Mouse (Mus musculus) heart, postnatal 14 days (tissue): Measurements from ENCODE around the gene Megf9. TPM values are rescaled to one million over a fixed set of nuclear protein-coding genes. Genes with fewer than 3 reads are reported as not detected.

Experiments
- total RNA-seq, 2 experiments: library from RNA; stranded (reverse); gene quantifications; 2 replicates each; pipeline ENCODE4 v1.2.3; 2021

Megf9 gene
- total RNA-seq, 2 experiments from 2014 or later = 14.8 to 15.6 TPM

Other genes starting within 250 kb of the Megf9 start
- gene Cdk5rap2, start 124.6 kb downstream of the Megf9 start, total RNA-seq = 1 to 10 TPM; 5.4 TPM